Mouse (Mus musculus) spleen, adult 12 weeks (tissue): ENCODE results near the gene Cabp1.

ENCODE experiments used
- DNase-seq: peaks from one replicate; pipeline ENCODE4 v3.0.0; 2022; ENCODE audit warnings: low spot score

Cabp1 gene

GRCm38 (mm10) chr5:115124690-115125089, 69.5 kb downstream of the Cabp1 start:
- no peak for DNase-seq

- no peak for DNase-seq
Measured at GRCm38 (mm10) chr5:115120978-115121377, 73.2 kb downstream of the Cabp1 start.

- DNase-seq: peak; percentile 84
Measured at GRCm38 (mm10) chr5:115118961-115119570, 75.1 kb downstream of the Cabp1 start, which contains the start of gene Acads. TSS of gene Acads (minus strand) at chr5:115119346.
